In genomic region chr15:98614971-98615370, GRCm38 (mm10) we compare ENCODE assay signal across 15 mouse cellular contexts. TPM values are rescaled to one million over a fixed set of nuclear protein-coding genes. Genes with fewer than 3 reads are reported as not detected.
DNase-seq lines count a peak whose midpoint lies in the region; ATAC-seq lines count a peak whose summit lies in the region.
"Had no signal": no experiment of that assay in that cellular context is flagged by ENCODE, and none has a peak within 500 bp of the region (broad histone marks: within the 10 kb centered on the region; RNA-seq: fewer than 3 reads in every experiment).

No protein-coding gene starts in this region.

- no peak for DNase-seq in embryonic facial prominence, embryonic 10.5 days (ENCODE audit: low spot score)
- no peak for DNase-seq in hindbrain, embryonic 11.5 days (ENCODE audit: low spot score)
- no peak for DNase-seq in limb, embryonic 11.5 days (ENCODE audit: low spot score)
- no peak for DNase-seq in adrenal gland, postnatal 36 days
- no peak for DNase-seq in layer of hippocampus, postnatal 14 days (ENCODE audit: low spot score in 2 of 2)
- DNase-seq: cerebellum, adult 8-10 months; spleen, adult 18-20 months had no signal

- no peak overlapping the region for H3K4me2 ChIP-seq in embryonic facial prominence, embryonic 12.5 days (replicated peaks)
- no peak overlapping the region for H3K4me2 ChIP-seq in hindbrain, embryonic 11.5 days (replicated peaks; ENCODE audit: low read depth, low read length)
- H3K4me2 ChIP-seq in hindbrain, embryonic 16.5 days (ENCODE audit: low read length) = no peak overlapping the region
- 0 out of 2 replicates have a peak overlapping the region, but pooled peaks have one; percentile 1 for H3K4me2 ChIP-seq in intestine, embryonic 16.5 days (ENCODE audit: low read depth, low read length)
- no peak overlapping the region for H3K4me2 ChIP-seq in limb, embryonic 11.5 days (ENCODE audit: low read depth, severe bottlenecking)

- H3K4me3 ChIP-seq in embryonic facial prominence, embryonic 12.5 days = no peak overlapping the region
- no peak overlapping the region for H3K4me3 ChIP-seq in embryonic facial prominence, embryonic 10.5 days
- no peak overlapping the region for H3K4me3 ChIP-seq in hindbrain, embryonic 11.5 days (ENCODE audit: low read depth, low read length)
- H3K4me3 ChIP-seq in hindbrain, embryonic 16.5 days (ENCODE audit: low read length) = no peak overlapping the region
- H3K4me3 ChIP-seq in intestine, embryonic 16.5 days (ENCODE audit: low read length) = no peak overlapping the region
- no peak overlapping the region for H3K4me3 ChIP-seq in limb, embryonic 11.5 days (ENCODE audit: low read depth, low read length)

- no peak for ATAC-seq in embryonic facial prominence, embryonic 12.5 days (ENCODE audit: insufficient number of reproducible peaks, insufficient read depth, low FRiP score, low TSS enrichment)
- ATAC-seq in hindbrain, embryonic 11.5 days (ENCODE audit: low FRiP score) = no peak
- ATAC-seq in hindbrain, embryonic 16.5 days = no peak
- peak; percentile 67 for ATAC-seq in intestine, embryonic 16.5 days
- ATAC-seq in limb, embryonic 11.5 days (ENCODE audit: insufficient number of reproducible peaks, low FRiP score, low TSS enrichment, low read depth) = no peak
- ATAC-seq: liver, postnatal 0 days had no signal

- no peak overlapping the region for H3K9ac ChIP-seq in embryonic facial prominence, embryonic 12.5 days
- 0 out of 2 replicates have a peak overlapping the region, but pooled peaks have one; percentile 2 for H3K9ac ChIP-seq in hindbrain, embryonic 11.5 days (ENCODE audit: low read depth, low read length)
- no peak overlapping the region for H3K9ac ChIP-seq in hindbrain, embryonic 16.5 days (ENCODE audit: low read depth, low read length)
- no peak overlapping the region; the same call in 1 of the 2 replicates for H3K9ac ChIP-seq in intestine, embryonic 16.5 days (ENCODE audit: low read depth, low read length)
- H3K9ac ChIP-seq in limb, embryonic 11.5 days (ENCODE audit: low read length) = no peak overlapping the region
- H3K9ac ChIP-seq: liver, postnatal 0 days had no signal

- WGBS in embryonic facial prominence, embryonic 12.5 days = 45% methylated on average over 6 of the region's 6 CpGs
- 55% methylated on average over 6 of the region's 6 CpGs for WGBS in embryonic facial prominence, embryonic 10.5 days
- WGBS in hindbrain, embryonic 11.5 days = 50% methylated on average over 6 of the region's 6 CpGs
- whole genome bisulfite sequencing in hindbrain, embryonic 16.5 days = 45% methylated on average over 6 of the region's 6 CpGs
- 38% methylated on average over 6 of the region's 6 CpGs for WGBS in intestine, embryonic 16.5 days
- 39% methylated on average over 6 of the region's 6 CpGs for whole genome bisulfite sequencing in limb, embryonic 11.5 days

- H3K9me3 ChIP-seq in embryonic facial prominence, embryonic 12.5 days = no peaks in the 10 kb centered on the region
- peaks cover 4% of the 10 kb centered on the region; the same call in 1 of the 2 replicates for H3K9me3 ChIP-seq in embryonic facial prominence, embryonic 10.5 days
- no peaks in the 10 kb centered on the region for H3K9me3 ChIP-seq in hindbrain, embryonic 11.5 days (ENCODE audit: control insufficient read depth, low read length)
- H3K9me3 ChIP-seq in hindbrain, embryonic 16.5 days (ENCODE audit: control insufficient read depth, low read length) = no peaks in the 10 kb centered on the region
- no peaks in the 10 kb centered on the region for H3K9me3 ChIP-seq in intestine, embryonic 16.5 days (ENCODE audit: control insufficient read depth, low read length)
- H3K9me3 ChIP-seq in limb, embryonic 11.5 days (ENCODE audit: control insufficient read depth, low read length) = no peaks in the 10 kb centered on the region

- peak overlapping the region; percentile 36; the same call in 1 of the 2 replicates for H3K27ac ChIP-seq in embryonic facial prominence, embryonic 12.5 days
- H3K27ac ChIP-seq in embryonic facial prominence, embryonic 10.5 days (replicated peaks) = no peak overlapping the region
- H3K27ac ChIP-seq in hindbrain, embryonic 11.5 days (ENCODE audit: low read depth, low read length) = no peak overlapping the region
- no peak overlapping the region; the same call in 1 of the 2 replicates for H3K27ac ChIP-seq in hindbrain, embryonic 16.5 days (ENCODE audit: low read depth, low read length)
- H3K27ac ChIP-seq in intestine, embryonic 16.5 days (ENCODE audit: low read length) = peak overlapping the region; percentile 50
- peak overlapping the region; percentile 5; the same call in 1 of the 2 replicates for H3K27ac ChIP-seq in limb, embryonic 11.5 days (replicated peaks; ENCODE audit: low read depth, low read length)

- H3K36me3 ChIP-seq in embryonic facial prominence, embryonic 12.5 days = no peaks in the 10 kb centered on the region
- H3K36me3 ChIP-seq in embryonic facial prominence, embryonic 10.5 days (replicated peaks) = no peaks in the 10 kb centered on the region
- no peaks in the 10 kb centered on the region for H3K36me3 ChIP-seq in hindbrain, embryonic 11.5 days (ENCODE audit: control insufficient read depth, insufficient read depth, low read length)
- H3K36me3 ChIP-seq in hindbrain, embryonic 16.5 days (ENCODE audit: control insufficient read depth, insufficient read depth, low read length) = no peaks in the 10 kb centered on the region
- no peaks in the 10 kb centered on the region for H3K36me3 ChIP-seq in intestine, embryonic 16.5 days (ENCODE audit: control insufficient read depth, insufficient read depth, low read length)
- no peaks in the 10 kb centered on the region for H3K36me3 ChIP-seq in limb, embryonic 11.5 days (ENCODE audit: control insufficient read depth, insufficient read depth, low read length)

- H3K27me3 ChIP-seq in embryonic facial prominence, embryonic 12.5 days = peaks cover 4% of the 10 kb centered on the region; the same call in 1 of the 2 replicates
- H3K27me3 ChIP-seq in embryonic facial prominence, embryonic 10.5 days (replicated peaks; ENCODE audit: low read depth, poor library complexity, severe bottlenecking) = peaks cover 25% of the 10 kb centered on the region
- no peaks in the 10 kb centered on the region; the same call in 1 of the 2 replicates for H3K27me3 ChIP-seq in hindbrain, embryonic 11.5 days (ENCODE audit: control insufficient read depth, insufficient read depth, low read length)
- no peaks in the 10 kb centered on the region for H3K27me3 ChIP-seq in hindbrain, embryonic 16.5 days (replicated peaks; ENCODE audit: control insufficient read depth, insufficient read depth, low read length)
- no peaks in the 10 kb centered on the region for H3K27me3 ChIP-seq in intestine, embryonic 16.5 days (replicated peaks; ENCODE audit: control insufficient read depth, insufficient read depth, low read length)
- no peaks in the 10 kb centered on the region for H3K27me3 ChIP-seq in limb, embryonic 11.5 days (ENCODE audit: control insufficient read depth, insufficient read depth, low read length)

- H3K4me1 ChIP-seq in embryonic facial prominence, embryonic 12.5 days = peaks cover 12% of the 10 kb centered on the region; the same call in 1 of the 2 replicates
- H3K4me1 ChIP-seq in embryonic facial prominence, embryonic 10.5 days = peaks cover 20% of the 10 kb centered on the region
- no peaks in the 10 kb centered on the region for H3K4me1 ChIP-seq in hindbrain, embryonic 11.5 days (replicated peaks; ENCODE audit: control insufficient read depth, insufficient read depth, low read length)
- peaks cover 7% of the 10 kb centered on the region for H3K4me1 ChIP-seq in hindbrain, embryonic 16.5 days (ENCODE audit: control insufficient read depth, insufficient read depth, low read depth, low read length)
- H3K4me1 ChIP-seq in intestine, embryonic 16.5 days (ENCODE audit: control insufficient read depth, insufficient read depth, low read length) = peaks cover 10% of the 10 kb centered on the region
- peaks cover 15% of the 10 kb centered on the region for H3K4me1 ChIP-seq in limb, embryonic 11.5 days (ENCODE audit: control insufficient read depth, insufficient read depth, low read length)

RNA-seq across cellular contexts. Expression of gene Adcy6, which starts 5.1 kb away (rescaled TPM):
- polyA plus RNA-seq in embryonic facial prominence, embryonic 12.5 days (2016; fragmentation: Nextera tagmentation; extraction: Ambion mirVana) = 18.7 and 22.2 TPM in 2 replicates
- polyA plus RNA-seq in embryonic facial prominence, embryonic 10.5 days (2016; fragmentation: Nextera tagmentation; extraction: Ambion mirVana) = 11.6 and 14.0 TPM in 2 replicates
- 12.4 and 17.3 TPM in 2 replicates for polyA plus RNA-seq in hindbrain, embryonic 11.5 days (2014; fragmentation: Nextera tagmentation; extraction: Ambion mirVana)
- polyA plus RNA-seq in hindbrain, embryonic 16.5 days (2015; fragmentation: Nextera tagmentation; extraction: Ambion mirVana) = 9.1 and 10.1 TPM in 2 replicates
- 17.1 and 18.8 TPM in 2 replicates for polyA plus RNA-seq in intestine, embryonic 16.5 days (2015; fragmentation: Nextera tagmentation; extraction: Ambion mirVana)
- 16.2 and 18.9 TPM in 2 replicates for polyA plus RNA-seq in limb, embryonic 11.5 days (2014; fragmentation: Nextera tagmentation; extraction: Ambion mirVana)
- 10 to 100 TPM; 43.8 to 62.6 TPM for total RNA-seq in adrenal gland, postnatal 36 days (2021)
- 10 to 100 TPM; 45.1 to 45.3 TPM for total RNA-seq in layer of hippocampus, postnatal 14 days (2021)

RNA-seq across cellular contexts. Expression of gene Cacnb3, which starts 15.7 kb away (rescaled TPM):
- polyA plus RNA-seq in embryonic facial prominence, embryonic 12.5 days (2016; fragmentation: Nextera tagmentation; extraction: Ambion mirVana) = 64.5 and 72.8 TPM in 2 replicates
- 32.3 and 37.0 TPM in 2 replicates for polyA plus RNA-seq in embryonic facial prominence, embryonic 10.5 days (2016; fragmentation: Nextera tagmentation; extraction: Ambion mirVana)
- 41.3 and 42.9 TPM in 2 replicates for polyA plus RNA-seq in hindbrain, embryonic 11.5 days (2014; fragmentation: Nextera tagmentation; extraction: Ambion mirVana)
- 129 and 141 TPM in 2 replicates for polyA plus RNA-seq in hindbrain, embryonic 16.5 days (2015; fragmentation: Nextera tagmentation; extraction: Ambion mirVana)
- polyA plus RNA-seq in intestine, embryonic 16.5 days (2015; fragmentation: Nextera tagmentation; extraction: Ambion mirVana) = 20.3 and 22.8 TPM in 2 replicates
- polyA plus RNA-seq in limb, embryonic 11.5 days (2014; fragmentation: Nextera tagmentation; extraction: Ambion mirVana) = 23.4 and 25.1 TPM in 2 replicates
- 10 to 100 TPM; 10.2 to 13.3 TPM for total RNA-seq in adrenal gland, postnatal 36 days (2021)
- 100 to 1,000 TPM; 159 to 168 TPM for total RNA-seq in layer of hippocampus, postnatal 14 days (2021)

RNA-seq across cellular contexts. Expression of gene 4930415O20Rik, which starts 44.2 kb away (rescaled TPM):
- not detected in 2 replicates for polyA plus RNA-seq in embryonic facial prominence, embryonic 12.5 days (2016; fragmentation: Nextera tagmentation; extraction: Ambion mirVana)
- 0.39 TPM in 1 of 2 replicates, not detected in the other for polyA plus RNA-seq in embryonic facial prominence, embryonic 10.5 days (2016; fragmentation: Nextera tagmentation; extraction: Ambion mirVana)
- not detected in 2 replicates for polyA plus RNA-seq in hindbrain, embryonic 11.5 days (2014; fragmentation: Nextera tagmentation; extraction: Ambion mirVana)
- polyA plus RNA-seq in hindbrain, embryonic 16.5 days (2015; fragmentation: Nextera tagmentation; extraction: Ambion mirVana) = 0.30 and 0.31 TPM in 2 replicates
- polyA plus RNA-seq in intestine, embryonic 16.5 days (2015; fragmentation: Nextera tagmentation; extraction: Ambion mirVana) = 0.43 TPM in 1 of 2 replicates, not detected in the other
- polyA plus RNA-seq in limb, embryonic 11.5 days (2014; fragmentation: Nextera tagmentation; extraction: Ambion mirVana) = 0.29 TPM in 1 of 2 replicates, not detected in the other
- 1 to 10 TPM in 1 of 2 experiments, under 1 TPM in 1; 0.83 to 1.1 TPM for total RNA-seq in adrenal gland, postnatal 36 days (2021)
- not detected for total RNA-seq in layer of hippocampus, postnatal 14 days (2021)
- total RNA-seq: layer of hippocampus, adult 18-20 months; left cerebral cortex, postnatal 10 days; megakaryocyte, adult 5-6 weeks had no signal
- polyA plus RNA-seq: forebrain, embryonic 11.5 days; liver, postnatal 0 days had no signal

RNA-seq across cellular contexts. Expression of gene Ccnt1, which starts 44.2 kb away (rescaled TPM):
- polyA plus RNA-seq in embryonic facial prominence, embryonic 12.5 days (2016; fragmentation: Nextera tagmentation; extraction: Ambion mirVana) = 58.0 and 58.9 TPM in 2 replicates
- 64.5 and 64.6 TPM in 2 replicates for polyA plus RNA-seq in embryonic facial prominence, embryonic 10.5 days (2016; fragmentation: Nextera tagmentation; extraction: Ambion mirVana)
- polyA plus RNA-seq in hindbrain, embryonic 11.5 days (2014; fragmentation: Nextera tagmentation; extraction: Ambion mirVana) = 63.8 and 67.8 TPM in 2 replicates
- polyA plus RNA-seq in hindbrain, embryonic 16.5 days (2015; fragmentation: Nextera tagmentation; extraction: Ambion mirVana) = 58.9 and 69.4 TPM in 2 replicates
- polyA plus RNA-seq in intestine, embryonic 16.5 days (2015; fragmentation: Nextera tagmentation; extraction: Ambion mirVana) = 41.2 and 43.7 TPM in 2 replicates
- 62.9 and 66.2 TPM in 2 replicates for polyA plus RNA-seq in limb, embryonic 11.5 days (2014; fragmentation: Nextera tagmentation; extraction: Ambion mirVana)
- 10 to 100 TPM; 55.6 to 67.1 TPM for total RNA-seq in adrenal gland, postnatal 36 days (2021)
- total RNA-seq in layer of hippocampus, postnatal 14 days (2021) = 10 to 100 TPM; 43.9 to 44.7 TPM

RNA-seq across cellular contexts. Expression of gene Ddx23, which starts 47.7 kb away (rescaled TPM):
- polyA plus RNA-seq in embryonic facial prominence, embryonic 12.5 days (2016; fragmentation: Nextera tagmentation; extraction: Ambion mirVana) = 28.8 and 29.8 TPM in 2 replicates
- polyA plus RNA-seq in embryonic facial prominence, embryonic 10.5 days (2016; fragmentation: Nextera tagmentation; extraction: Ambion mirVana) = 31.2 and 32.1 TPM in 2 replicates
- polyA plus RNA-seq in hindbrain, embryonic 11.5 days (2014; fragmentation: Nextera tagmentation; extraction: Ambion mirVana) = 21.7 and 33.0 TPM in 2 replicates
- 17.8 and 19.7 TPM in 2 replicates for polyA plus RNA-seq in hindbrain, embryonic 16.5 days (2015; fragmentation: Nextera tagmentation; extraction: Ambion mirVana)
- polyA plus RNA-seq in intestine, embryonic 16.5 days (2015; fragmentation: Nextera tagmentation; extraction: Ambion mirVana) = 15.6 and 17.6 TPM in 2 replicates
- 24.8 and 27.7 TPM in 2 replicates for polyA plus RNA-seq in limb, embryonic 11.5 days (2014; fragmentation: Nextera tagmentation; extraction: Ambion mirVana)
- 10 to 100 TPM; 75.5 to 84.3 TPM for total RNA-seq in adrenal gland, postnatal 36 days (2021)
- 10 to 100 TPM; 60.3 to 70.2 TPM for total RNA-seq in layer of hippocampus, postnatal 14 days (2021)

Comparison
In these comparisons a context has a peak if more than half of its experiments do, and no peak if none do; other contexts are left out.
1. H3K27ac ChIP-seq: peak in embryonic facial prominence, embryonic 12.5 days (single experiment), intestine, embryonic 16.5 days (single experiment) and limb, embryonic 11.5 days (single experiment); none in embryonic facial prominence, embryonic 10.5 days (single experiment), hindbrain, embryonic 11.5 days (single experiment) and hindbrain, embryonic 16.5 days (single experiment).